Mouse (Mus musculus): ENCODE measurements at regions not wholly inside any gene's neighbourhood (a gene's known extent, or its start where the extent isn't known, plus 50 kb on each side); places are given as distances from the start of the nearest gene placed in this dataset.

DNA sequence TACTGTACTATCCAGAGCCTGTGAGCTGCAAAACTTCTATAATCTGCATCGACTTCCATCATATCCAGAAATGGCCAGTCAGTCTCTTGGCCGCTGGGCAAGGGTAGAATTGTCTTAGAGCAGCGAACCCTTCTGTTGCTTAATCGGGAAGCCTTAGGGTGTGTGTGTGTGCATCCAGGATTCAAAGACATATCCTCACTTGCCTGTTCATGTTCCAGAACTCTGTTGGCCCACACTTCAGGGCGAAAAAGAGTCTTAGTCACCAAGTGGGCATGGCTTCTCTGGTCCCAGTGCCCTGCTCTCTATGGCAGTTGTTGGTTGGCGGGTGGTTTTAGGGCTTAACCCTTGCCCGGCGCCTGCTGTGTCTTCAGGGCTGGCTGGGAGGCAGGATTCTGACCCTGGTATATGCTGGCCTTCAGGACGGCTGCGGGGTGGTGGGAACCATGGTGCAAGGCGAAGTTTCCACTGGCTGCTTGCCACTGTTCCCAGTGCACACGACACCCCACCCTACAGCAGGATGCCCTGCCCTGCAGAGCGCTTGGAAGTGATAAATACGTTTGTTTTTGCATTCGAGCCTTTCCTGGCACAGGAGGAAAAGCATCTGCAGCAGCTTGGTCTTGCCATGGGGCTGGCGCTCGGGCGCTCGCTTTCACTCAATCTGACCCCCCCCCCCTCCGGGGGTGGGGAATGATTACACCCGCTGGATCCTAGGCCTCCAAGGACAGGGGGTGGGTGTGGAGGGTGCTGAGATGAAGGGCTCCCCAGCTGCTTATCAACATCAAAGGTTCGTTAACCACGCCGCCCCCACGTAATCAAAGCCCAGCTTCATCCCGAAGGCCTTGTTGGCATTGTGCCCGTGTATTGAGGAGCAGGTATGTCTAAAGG lies 54.9 kb upstream of the Itga6 start:
- peak; percentile 51 for DNase-seq

GRCm38 (mm10) chr2:71694758-71695310 lies 50.6 kb upstream of the Itga6 start:
- no peak for DNase-seq

Data from kidney, adult 11 months (tissue).